ENCODE assay signal across 13 mouse cellular contexts in the genomic region with DNA sequence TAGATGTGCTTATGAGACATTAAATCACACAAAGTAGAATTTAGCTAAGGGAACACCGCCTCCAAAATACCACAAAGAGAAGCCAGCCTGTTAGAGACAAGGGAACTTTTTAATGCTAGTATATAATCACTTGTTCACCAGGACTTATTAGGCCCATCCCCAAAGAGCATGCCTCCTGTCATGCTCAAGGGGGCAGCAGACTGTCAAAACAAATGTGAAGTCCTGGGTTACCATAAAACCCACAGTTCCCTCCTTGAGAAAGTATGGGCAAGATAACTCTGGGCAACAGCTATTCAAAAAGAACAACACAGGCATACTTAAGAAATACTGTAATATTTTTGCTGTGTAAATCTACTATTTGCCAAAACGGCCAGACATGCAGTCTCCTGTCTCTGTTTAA. TPM values are rescaled to one million over a fixed set of nuclear protein-coding genes. Genes with fewer than 3 reads are reported as not detected.
DNase-seq lines count a peak whose midpoint lies in the region; ATAC-seq and TF ChIP-seq lines count a peak whose summit lies in the region.
"Had no signal": no experiment of that assay in that cellular context is flagged by ENCODE, and none has a peak within 500 bp of the region (broad histone marks: within the 10 kb centered on the region; RNA-seq: fewer than 3 reads in every experiment).

No protein-coding gene starts in this region.

- DNase-seq in heart, adult 2 months: no peak
- DNase-seq in heart, postnatal 4 days: no peak
- DNase-seq in 3T3-L1 (ENCODE audit: low read depth, low spot score) (peak; percentile 57), NIH3T3 (ENCODE audit: low read depth) (peak; percentile 41), MN1 (ENCODE audit: low spot score) (no peak)
- no peak for DNase-seq in frontal cortex, postnatal 36 days (ENCODE audit: low spot score in 2 of 2)
- no peak for DNase-seq in layer of hippocampus, postnatal 10 days (ENCODE audit: low spot score in 2 of 2)
- DNase-seq: cerebellum, postnatal 14 days; kidney, postnatal 14 days; lung, embryonic 14.5 days had no signal

- H3K9me3 ChIP-seq in liver, embryonic 12.5 days (replicated peaks): no peaks in the 10 kb centered on the region

- ATAC-seq in liver, embryonic 12.5 days: peak; percentile 44; the same call in 1 of the 2 replicates
- ATAC-seq: hindbrain, embryonic 16.5 days had no signal

- H3K4me1 ChIP-seq in heart, adult 2 months (ENCODE audit: control insufficient read depth, insufficient read depth, low read length): no peaks in the 10 kb centered on the region
- H3K4me1 ChIP-seq in liver, embryonic 12.5 days: peaks cover 32% of the 10 kb centered on the region

- no peak overlapping the region for H3K27ac ChIP-seq in heart, adult 2 months
- no peak overlapping the region for H3K27ac ChIP-seq in liver, embryonic 12.5 days

- TF ChIP-seq EP300 in heart, adult 2 months (IDR thresholded peaks at IDR 0.05; ENCODE audit: insufficient read depth, low read depth, low read length): no peak

- no peaks in the 10 kb centered on the region for H3K36me3 ChIP-seq in heart, adult 2 months (ENCODE audit: control insufficient read depth, insufficient read depth, low read length)
- no peaks in the 10 kb centered on the region for H3K36me3 ChIP-seq in liver, embryonic 12.5 days

- no peak for TF ChIP-seq POLR2A in heart, adult 2 months (IDR thresholded peaks at IDR 0.05; ENCODE audit: insufficient read depth, low read depth, low read length)

- peak; percentile 34 for TF ChIP-seq CTCF in heart, adult 2 months (IDR thresholded peaks at IDR 0.05)

- intact Hi-C loops in heart, adult 2 months (cut with DNase I): no loop called here

- H3K9ac ChIP-seq in heart, adult 2 months (ENCODE audit: low read depth, low read length): no peak overlapping the region
- no peak overlapping the region for H3K9ac ChIP-seq in liver, embryonic 12.5 days
- H3K9ac ChIP-seq: lung, embryonic 14.5 days had no signal

- no peak overlapping the region for H3K4me2 ChIP-seq in liver, embryonic 12.5 days
- H3K4me2 ChIP-seq: heart, embryonic 11.5 days; lung, embryonic 14.5 days had no signal

- no peaks in the 10 kb centered on the region for H3K27me3 ChIP-seq in heart, adult 2 months (ENCODE audit: control insufficient read depth, insufficient read depth, low read length)
- no peaks in the 10 kb centered on the region for H3K27me3 ChIP-seq in liver, embryonic 12.5 days (replicated peaks)

- H3K79me2 ChIP-seq in heart, adult 2 months (replicated peaks; ENCODE audit: control insufficient read depth, insufficient read depth, low read length): no peaks in the 10 kb centered on the region

- 73% methylated on average over 2 of the region's 2 CpGs for WGBS in heart, adult 2 months
- WGBS in liver, embryonic 12.5 days (ENCODE audit: insufficient replicate concordance): 59% methylated on average over 2 of the region's 2 CpGs

- H3K4me3 ChIP-seq in heart, adult 2 months: no peak overlapping the region
- H3K4me3 ChIP-seq in liver, embryonic 12.5 days: no peak overlapping the region

RNA-seq across cellular contexts. Expression of a gene that starts 18.3 kb away (rescaled TPM):
- total RNA-seq in heart, adult 2 months (2021): 10 to 100 TPM in 1 of 2 experiments, 1 to 10 TPM in 1; 8.5 to 10.6 TPM
- polyA plus RNA-seq in heart, adult 2 months (2012; rRNA removed): 3.9 and 6.9 TPM in 2 replicates
- 10 to 100 TPM; 12.1 to 13.3 TPM for total RNA-seq in heart, postnatal 4 days (2021)
- 14.0 and 14.1 TPM in 2 replicates for polyA plus RNA-seq in liver, embryonic 12.5 days (2016; fragmentation: Nextera tagmentation; extraction: Ambion mirVana)
- total RNA-seq in layer of hippocampus, postnatal 10 days (2021): 10 to 100 TPM; 22.6 to 23.8 TPM

RNA-seq across cellular contexts. Expression of a gene that starts 38.0 kb away (rescaled TPM):
- total RNA-seq in heart, adult 2 months (2021): not detected
- 0.12 and 0.18 TPM in 2 replicates for polyA plus RNA-seq in heart, adult 2 months (2012; rRNA removed)
- total RNA-seq in heart, postnatal 4 days (2021): under 1 TPM in 1 of 2 experiments, not detected in 1; 0.19 TPM
- polyA plus RNA-seq in liver, embryonic 12.5 days (2016; fragmentation: Nextera tagmentation; extraction: Ambion mirVana): not detected in 2 replicates
- 1 to 10 TPM; 4.1 to 4.4 TPM for total RNA-seq in layer of hippocampus, postnatal 10 days (2021)
- polyA plus RNA-seq: heart, embryonic 11.5 days; lung, embryonic 14.5 days had no signal

Comparison
In these comparisons a context has a peak if more than half of its experiments do, and no peak if none do; other contexts are left out.
1. DNase-seq: peak in 3T3-L1 (single experiment) and NIH3T3 (single experiment); none in heart, adult 2 months (0 of 2), heart, postnatal 4 days (single experiment), frontal cortex, postnatal 36 days (0 of 2), layer of hippocampus, postnatal 10 days (0 of 2) and MN1 (single experiment).
2. RNA of a gene that starts 38.0 kb away (total RNA-seq): 4.1 to 4.4 TPM in layer of hippocampus, postnatal 10 days; 0.19 TPM in heart, postnatal 4 days and not detected in heart, adult 2 months; every median in the first group is over 4 times any median in the second.